Mouse (Mus musculus) liver, postnatal 0 days (tissue): Measurements from ENCODE around the gene Capn9. TPM values are rescaled to one million over a fixed set of nuclear protein-coding genes. Genes with fewer than 3 reads are reported as not detected.

Source experiments
- ATAC-seq: fragments of 200-750 bp; cut with Nextera tagmentation; 2 replicates; pipeline ENCODE4 v1.8.0; 2017; ENCODE audit warnings: mild to moderate bottlenecking, moderate library complexity
- DNase-seq: peaks from one replicate; pipeline ENCODE4 v3.0.0-alpha.2; 2016
- H3K27ac ChIP-seq: fragments of 300-500 bp; sonication (generic); 2 replicates; pipeline ENCODE4 v1.5.1; 2014; ENCODE audit warnings: antibody characterized with exemption, moderate library complexity, mild to moderate bottlenecking, low read depth
- H3K27me3 ChIP-seq: fragments of 300-500 bp; sonication (generic); 2 replicates; pipeline ENCODE4 v1.6.1; 2014; ENCODE audit warnings: low read length, control low read depth, mixed read lengths; ENCODE audit not compliant: insufficient read depth
- H3K36me3 ChIP-seq: fragments of 300-500 bp; sonication (generic); replicated peaks from 2 replicates; pipeline ENCODE4 v1.6.1; 2014; ENCODE audit warnings: mild to moderate bottlenecking, control low read depth, low read length, moderate library complexity, mixed read lengths; ENCODE audit not compliant: insufficient read depth
- H3K4me1 ChIP-seq: fragments of 300-500 bp; sonication (generic); 2 replicates; pipeline ENCODE4 v1.6.1; 2014; ENCODE audit warnings: antibody characterized with exemption, mild to moderate bottlenecking, control low read depth; ENCODE audit not compliant: insufficient read depth
- H3K4me2 ChIP-seq: fragments of 300-500 bp; sonication (generic); 2 replicates; pipeline ENCODE4 v1.6.1; 2014; ENCODE audit warnings: low read depth, mild to moderate bottlenecking, low read length, moderate library complexity, mixed read lengths
- H3K4me3 ChIP-seq: fragments of 300-500 bp; sonication (generic); 2 replicates; pipeline ENCODE4 v1.5.1; 2014; ENCODE audit warnings: low read depth, low read length
- H3K9ac ChIP-seq: fragments of 300-500 bp; sonication (generic); replicated peaks from 2 replicates; pipeline ENCODE4 v1.6.1; 2014; ENCODE audit warnings: mild to moderate bottlenecking, moderate library complexity
- H3K9me3 ChIP-seq: fragments of 300-500 bp; sonication (generic); 2 replicates; pipeline ENCODE4 v1.6.1; 2016; ENCODE audit warnings: mild to moderate bottlenecking, control low read depth, low read length, mixed read lengths
- CTCF ChIP-seq: sonication (generic); IDR thresholded peaks from 2 replicates; pipeline ENCODE4 v1.5.1; 2016; ENCODE audit warnings: antibody characterized with exemption, low read depth
- EP300 ChIP-seq: IDR thresholded peaks from 2 replicates; pipeline ENCODE4 v1.6.1; 2016; ENCODE audit warnings: antibody characterized with exemption, low read depth, mild to moderate bottlenecking
- WGBS: fragments of 180-500 bp; shearing (Covaris S2); extraction: QIAGEN DNeasy Blood & Tissue Kit; methylation state at CpG from one replicate; pipeline ENCODE4 v1.1.7; 2014; ENCODE audit not compliant: insufficient replicate concordance; 5-methylcytosine and 5-hydroxymethylcytosine counted together
- polyA plus RNA-seq: library from polyadenylated mRNA; unstranded; fragments of >200 nt; fragmentation: Nextera tagmentation; extraction: Ambion mirVana; gene quantifications from 2 replicates; pipeline ENCODE4 v1.2.1, GENCODE M21; 2015

Gene Capn9
- polyA plus RNA-seq, 1 experiment from 2014 or later: not detected

GRCm38 (mm10) chr8:124567584-124567983 lies 8.3 kb upstream of the Capn9 start:
- TF ChIP-seq EP300 (no peak), CTCF (no peak)
- H3K36me3 ChIP-seq: no peaks in the 10 kb centered on the region; the same call in 1 of the 2 replicates
- H3K27ac ChIP-seq: peak overlapping the region; percentile 91
- H3K4me1 ChIP-seq: peaks cover 11% of the 10 kb centered on the region; the same call in 1 of the 2 replicates
- peak; percentile 42 for DNase-seq
- 58% methylated on average over 3 of the region's 3 CpGs for WGBS
- H3K27me3 ChIP-seq: no peaks in the 10 kb centered on the region
- peak overlapping the region; percentile 52 for H3K4me3 ChIP-seq
- H3K9ac ChIP-seq: peak overlapping the region; percentile 77
- ATAC-seq: peak; percentile 4; the same call in 1 of the 2 replicates
- no peaks in the 10 kb centered on the region for H3K9me3 ChIP-seq
- peak overlapping the region; percentile 68 for H3K4me2 ChIP-seq

- TF ChIP-seq EP300 (no peak), CTCF (no peak)
- ATAC-seq (no peak), DNase-seq (no peak)
- Histone ChIP-seq H3K4me1 (peaks cover 9% of the 10 kb centered on the region; the same call in 1 of the 2 replicates), H3K36me3 (no peaks in the 10 kb centered on the region), H3K4me2 (peak overlapping the region; percentile 68), H3K27me3 (no peaks in the 10 kb centered on the region), H3K4me3 (peak overlapping the region; percentile 52), H3K27ac (peak overlapping the region; percentile 91), H3K9ac (peak overlapping the region; percentile 77), H3K9me3 (no peaks in the 10 kb centered on the region)
- WGBS: 40% methylated on average over 2 of the region's 2 CpGs
Measured at GRCm38 (mm10) chr8:124569100-124569499, 6.8 kb upstream of the Capn9 start.

- Histone ChIP-seq H3K4me2 (peak within 1 kb of the TSS; percentile 68), H3K9ac (peak within 1 kb of the TSS; percentile 77), H3K4me1 (peaks cover 8% of the 10 kb centered on the region; the same call in 1 of the 2 replicates), H3K4me3 (peak within 1 kb of the TSS; percentile 52), H3K27ac (peak within 1 kb of the TSS; percentile 91), H3K9me3 (no peaks in the 10 kb centered on the region), H3K27me3 (no peaks in the 10 kb centered on the region), H3K36me3 (no peaks in the 10 kb centered on the region)
- ATAC-seq (peak; percentile 83), DNase-seq (peak; percentile 83)
- TF ChIP-seq EP300 (peak; percentile 61; the same call in 1 of the 2 replicates), CTCF (no peak)
- 58% methylated on average over 2 of the region's 2 CpGs for WGBS
Measured at GRCm38 (mm10) chr8:124569593-124569992, 6.3 kb upstream of the Capn9 start, which contains the start of gene Agt. Gene Agt (minus strand): TSS chr8:124569706.

DNA sequence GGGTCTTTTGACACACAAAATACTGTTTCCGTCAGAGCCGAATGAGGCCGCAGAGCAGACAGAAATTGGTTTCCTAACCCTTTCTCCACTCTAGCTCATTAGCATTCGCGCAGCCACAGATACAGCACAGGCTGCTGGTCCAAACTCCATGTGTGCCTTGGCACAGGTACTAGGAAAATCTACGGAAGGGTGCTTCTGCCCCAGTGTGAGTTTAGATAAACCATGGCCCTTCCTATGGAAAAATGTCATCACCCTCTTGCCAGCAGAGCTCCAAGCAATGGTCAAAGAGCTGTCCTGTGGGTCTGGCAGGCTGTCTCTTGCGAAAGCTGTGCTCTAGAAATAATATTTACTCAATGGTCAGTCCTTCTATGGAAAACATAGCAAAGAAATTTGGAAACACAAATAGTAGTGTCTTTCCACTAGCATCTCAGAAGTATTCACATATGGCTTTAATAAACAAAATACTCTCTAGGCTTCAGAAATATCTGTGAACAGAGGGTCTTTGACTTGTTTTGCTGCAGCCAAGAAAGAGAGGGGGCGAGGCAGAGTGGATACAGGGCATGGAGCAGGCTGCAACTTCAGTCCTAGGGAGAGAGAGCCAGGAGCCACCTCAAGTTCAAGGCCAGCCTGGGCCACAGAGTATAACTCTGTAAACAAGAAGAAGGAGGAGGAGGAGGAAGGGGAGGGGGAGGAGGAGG lies 4.0 kb upstream of the Capn9 start:
- Histone ChIP-seq H3K4me3 (no peak overlapping the region), H3K27ac (peak overlapping the region; percentile 89), H3K27me3 (no peaks in the 10 kb centered on the region), H3K36me3 (no peaks in the 10 kb centered on the region), H3K9ac (no peak overlapping the region), H3K9me3 (no peaks in the 10 kb centered on the region), H3K4me2 (peak overlapping the region; percentile 63; the same call in 1 of the 2 replicates), H3K4me1 (peaks cover 8% of the 10 kb centered on the region; the same call in 1 of the 2 replicates)
- ATAC-seq (peak; percentile 73), DNase-seq (peak; percentile 81)
- WGBS: 42% methylated on average over 8 of the region's 8 CpGs
- TF ChIP-seq CTCF (no peak), EP300 (peak; percentile 90)

GRCm38 (mm10) chr8:124572430-124572775 lies 3.5 kb upstream of the Capn9 start:
- no peak for ATAC-seq

DNA sequence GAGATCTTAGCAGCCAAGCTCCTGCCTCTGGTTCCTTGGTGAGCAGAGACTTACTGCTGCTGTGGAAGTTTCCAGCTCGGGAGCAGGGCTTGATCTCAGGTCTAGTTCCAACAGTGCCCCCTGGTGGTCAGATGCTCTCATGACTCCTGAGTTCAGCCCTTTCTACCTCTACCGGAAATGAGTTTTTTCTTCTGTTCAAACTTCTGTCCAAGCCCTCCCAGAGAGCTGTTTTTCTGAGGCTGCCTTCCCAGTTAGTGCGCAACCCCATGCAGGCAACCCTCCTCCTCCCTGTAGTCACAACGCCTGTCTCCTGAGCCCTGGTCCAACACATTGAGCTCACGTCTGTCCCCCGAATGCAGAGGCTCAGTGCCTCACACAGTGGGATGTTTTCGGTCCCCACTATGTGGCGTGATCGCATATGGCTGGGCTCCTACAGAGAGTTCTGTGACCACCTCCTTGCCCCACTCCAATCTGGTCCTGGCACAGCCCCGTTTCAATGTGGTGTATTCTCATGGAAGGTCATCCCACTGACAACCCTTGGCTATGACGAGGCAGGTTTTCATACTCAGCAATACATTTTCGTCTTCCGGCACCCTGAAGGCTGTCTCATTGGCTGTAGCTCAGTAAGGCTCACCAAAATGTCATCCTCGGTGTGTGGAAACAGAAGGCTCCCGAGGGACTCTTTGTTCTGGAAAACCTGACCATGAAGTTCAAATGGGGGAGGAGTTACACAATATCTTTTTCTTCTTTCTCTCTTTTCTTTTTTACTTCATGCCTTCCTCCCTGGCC lies 2.2 kb upstream of the Capn9 start:
- no peaks in the 10 kb centered on the region for H3K27me3 ChIP-seq
- H3K9me3 ChIP-seq: no peaks in the 10 kb centered on the region
- H3K4me2 ChIP-seq: no peak overlapping the region
- 0 out of 2 replicates have a peak overlapping the region, but pooled peaks have one; percentile 1 for H3K9ac ChIP-seq
- H3K4me3 ChIP-seq: no peak overlapping the region
- no peaks in the 10 kb centered on the region for H3K36me3 ChIP-seq
- WGBS: 59% methylated on average over 15 of the region's 15 CpGs
- no peak for ATAC-seq
- H3K4me1 ChIP-seq: peaks cover 8% of the 10 kb centered on the region; the same call in 1 of the 2 replicates
- peak; percentile 90 for DNase-seq
- peak overlapping the region; percentile 60; the same call in 1 of the 2 replicates for H3K27ac ChIP-seq
- TF ChIP-seq EP300 (no peak), CTCF (peak; percentile 88)

More at GRCm38 (mm10) chr8:124572430-124572775, 3.5 kb upstream of the Capn9 start:
- H3K9me3 ChIP-seq: no peaks in the 10 kb centered on the region
- no peaks in the 10 kb centered on the region for H3K27me3 ChIP-seq
- peaks cover 8% of the 10 kb centered on the region; the same call in 1 of the 2 replicates for H3K4me1 ChIP-seq
- peak overlapping the region; percentile 87; the same call in 1 of the 2 replicates for H3K27ac ChIP-seq
- DNase-seq: no peak
- H3K4me2 ChIP-seq: no peak overlapping the region
- no peaks in the 10 kb centered on the region for H3K36me3 ChIP-seq
- no peak overlapping the region for H3K9ac ChIP-seq
- no peak overlapping the region for H3K4me3 ChIP-seq
- no peak for TF ChIP-seq EP300
- no peak for TF ChIP-seq CTCF
